Mouse (Mus musculus): ENCODE measurements around the gene 3110009E18Rik. TPM values are rescaled to one million over a fixed set of nuclear protein-coding genes. Genes with fewer than 3 reads are reported as not detected.

The 3110009E18Rik gene
- total RNA-seq, 2 experiments from 2014 or later: 3.2 to 4.8 TPM

DNA sequence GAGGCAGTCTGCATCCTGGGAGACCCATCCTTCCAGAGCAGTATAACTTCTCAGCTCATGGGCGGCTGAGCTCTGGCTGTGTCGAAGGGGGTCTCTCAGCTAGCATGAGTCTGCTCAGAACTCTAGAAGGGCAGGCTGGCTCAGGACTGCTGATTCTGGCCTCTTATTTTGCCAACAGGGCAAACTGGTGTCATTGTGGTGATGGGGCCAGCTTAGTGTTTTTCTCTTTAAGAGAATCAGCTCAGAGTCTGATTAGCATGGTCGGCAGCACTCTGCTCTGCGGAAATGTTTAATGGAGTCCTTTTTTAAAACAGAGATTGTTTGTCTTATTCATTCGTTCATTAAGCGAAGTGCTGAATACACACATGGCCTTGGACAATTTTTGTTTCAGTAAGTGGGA is 68.2 kb downstream of the 3110009E18Rik start:
- DNase-seq: no peak
- intact Hi-C loops (cut with DNase I): no loop called here

DNA sequence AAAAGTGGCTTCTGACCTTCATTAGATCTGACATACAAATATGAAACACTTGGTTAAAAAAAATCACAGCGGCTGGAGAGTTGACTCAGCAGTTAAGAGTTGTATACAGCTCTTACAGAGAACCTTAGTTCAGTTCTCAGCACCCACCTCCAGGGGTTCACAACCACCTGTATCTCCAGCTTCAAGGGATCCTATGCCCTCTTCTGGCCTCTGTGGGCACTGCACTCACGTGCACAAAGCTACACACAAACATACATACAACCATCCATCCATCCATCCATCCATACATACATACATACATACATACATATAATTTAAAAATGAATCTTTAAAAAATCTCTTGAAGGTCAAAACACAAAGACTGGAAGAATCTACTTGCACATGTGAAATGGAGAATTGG is 69.3 kb downstream of the 3110009E18Rik start:
- intact Hi-C loops (cut with DNase I): no loop called here
- DNase-seq: no peak

DNA sequence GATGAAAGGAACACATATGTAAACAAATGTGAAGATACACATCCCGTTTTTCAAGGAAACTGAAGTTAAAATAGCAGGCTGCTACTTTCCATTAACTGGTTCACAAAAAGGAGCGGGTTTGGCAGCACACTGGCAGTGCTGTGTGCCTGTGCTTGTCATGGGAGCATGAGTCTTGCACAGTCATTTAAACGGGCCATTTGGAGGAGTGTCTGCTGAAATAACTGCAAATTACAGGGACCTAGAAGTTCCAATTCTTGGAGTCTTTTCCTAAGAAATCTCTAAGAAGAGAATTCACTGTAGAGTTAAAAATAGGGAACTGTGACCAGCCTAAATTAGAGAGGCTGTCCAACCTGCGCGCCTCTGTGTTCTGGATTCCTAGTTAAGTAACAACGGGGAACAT is 70.0 kb downstream of the 3110009E18Rik start:
- intact Hi-C loops (cut with DNase I): no loop called here
- DNase-seq: no peak

DNA sequence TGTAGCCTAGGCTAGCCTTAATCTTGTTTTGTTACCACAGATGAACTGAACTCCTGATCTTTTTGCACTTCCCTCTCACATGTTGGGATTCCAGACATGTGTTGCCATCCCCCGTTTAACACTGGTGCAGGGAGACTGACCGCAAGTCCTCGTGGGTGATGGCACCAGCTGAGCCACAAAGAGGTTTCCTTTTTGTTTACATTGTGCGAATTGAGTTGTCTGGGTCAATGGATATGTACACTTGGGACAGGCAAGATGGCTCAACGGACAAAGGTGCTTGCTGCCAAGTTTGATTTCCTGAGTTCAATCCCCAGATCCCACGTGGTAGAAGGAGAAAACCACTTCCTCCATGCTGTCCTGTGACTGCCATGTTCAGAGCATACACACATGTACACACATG is 71.3 kb downstream of the 3110009E18Rik start:
- intact Hi-C loops (cut with DNase I): no loop called here
- DNase-seq: no peak

GRCm38 (mm10) chr1:120193586-120193985 is 72.6 kb downstream of the 3110009E18Rik start:
- DNase-seq: no peak
- intact Hi-C loops (cut with DNase I): no loop called here

DNA sequence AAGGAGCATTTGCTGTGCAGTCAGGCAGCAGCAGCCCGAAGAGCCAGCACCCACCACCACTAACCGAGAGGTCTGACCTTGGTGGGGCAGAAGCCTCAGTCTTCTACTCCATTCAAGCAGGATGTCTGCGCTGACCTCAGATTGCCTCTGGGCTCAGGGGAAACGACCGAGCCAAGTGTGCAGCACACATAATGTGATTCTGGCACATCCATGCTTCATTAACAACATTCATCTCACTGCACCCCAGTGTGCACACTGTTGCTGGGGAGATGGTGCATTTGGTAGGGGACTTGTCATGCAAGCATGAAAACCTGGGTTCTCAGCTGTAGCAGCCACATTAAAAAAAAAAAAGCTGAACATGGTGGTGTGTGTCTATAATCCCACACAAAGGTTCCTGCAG is 75.0 kb downstream of the 3110009E18Rik start:
- no peak for DNase-seq
- intact Hi-C loops (cut with DNase I): loop anchor here (2.0 to 5.0 kb wide), 2 partner anchors 91 to 355 kb away; no protein-coding TSS in a partner anchor

GRCm38 (mm10) chr1:120196724-120197123 is 75.7 kb downstream of the 3110009E18Rik start:
- no peak for DNase-seq
- intact Hi-C loops (cut with DNase I): loop anchor here (2.0 to 5.0 kb wide), 2 partner anchors 91 to 354 kb away; no protein-coding TSS in a partner anchor

- intact Hi-C loops (cut with DNase I): loop anchor here (2.0 to 5.0 kb wide), 2 partner anchors 90 to 354 kb away; no protein-coding TSS in a partner anchor
- peak; percentile 56 to 62 for DNase-seq
These were observed 76.2 kb downstream of the 3110009E18Rik start for GRCm38 (mm10) chr1:120197189-120197588.

GRCm38 (mm10) chr1:120198151-120198550 is 77.2 kb downstream of the 3110009E18Rik start:
- DNase-seq: no peak
- intact Hi-C loops (cut with DNase I): loop anchor here (2.0 to 5.0 kb wide), 2 partner anchors 89 to 271 kb away; no protein-coding TSS in a partner anchor

- no peak for DNase-seq
These were observed 78.0 kb downstream of the 3110009E18Rik start for GRCm38 (mm10) chr1:120198942-120199341.

DNA sequence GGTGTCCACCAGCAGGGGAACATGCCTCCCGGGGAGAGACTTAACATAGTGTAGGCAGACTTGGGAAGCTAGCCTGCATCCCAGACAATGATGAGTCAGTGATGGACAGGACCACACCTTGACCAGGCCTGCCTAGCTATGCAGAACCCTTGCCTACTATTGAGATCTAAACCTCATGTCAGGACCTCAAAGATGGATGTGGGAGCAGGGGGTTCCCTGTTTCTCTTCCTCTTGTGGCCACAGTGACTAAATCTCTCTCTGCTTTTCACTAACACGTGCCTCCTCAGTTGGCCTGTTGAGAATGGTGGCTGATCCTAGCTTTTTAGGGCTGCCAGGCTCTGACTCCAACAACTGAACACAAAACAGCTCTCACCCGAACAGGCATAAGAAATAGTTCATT is 81.6 kb downstream of the 3110009E18Rik start:
- no peak for DNase-seq
- intact Hi-C loops (cut with DNase I): no loop called here

More at GRCm38 (mm10) chr1:120198942-120199341, 78.0 kb downstream of the 3110009E18Rik start:
- intact Hi-C loops (cut with DNase I): loop anchor here (2.0 to 5.0 kb wide), 2 partner anchors 88 to 270 kb away; no protein-coding TSS in a partner anchor

DNA sequence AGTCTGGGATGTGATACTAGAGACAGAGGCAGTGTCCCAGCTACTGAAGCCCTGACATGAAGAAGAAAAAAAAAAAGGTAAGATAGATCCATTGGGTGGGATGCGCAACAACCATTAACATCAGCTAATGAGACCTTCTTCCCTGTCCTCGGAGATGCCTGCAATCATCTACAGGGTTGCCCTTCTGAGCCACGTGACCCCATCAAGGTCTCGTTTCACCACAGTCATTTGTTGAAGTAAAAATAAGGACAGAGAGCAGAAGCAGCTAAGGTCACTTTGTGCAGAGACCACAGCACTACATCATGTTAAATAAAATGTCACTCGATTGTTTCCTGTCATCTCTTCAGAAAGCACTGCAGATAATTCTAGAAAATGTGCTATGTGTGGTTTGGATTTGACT is 82.8 kb downstream of the 3110009E18Rik start:
- intact Hi-C loops (cut with DNase I): no loop called here
- no peak for DNase-seq

DNA sequence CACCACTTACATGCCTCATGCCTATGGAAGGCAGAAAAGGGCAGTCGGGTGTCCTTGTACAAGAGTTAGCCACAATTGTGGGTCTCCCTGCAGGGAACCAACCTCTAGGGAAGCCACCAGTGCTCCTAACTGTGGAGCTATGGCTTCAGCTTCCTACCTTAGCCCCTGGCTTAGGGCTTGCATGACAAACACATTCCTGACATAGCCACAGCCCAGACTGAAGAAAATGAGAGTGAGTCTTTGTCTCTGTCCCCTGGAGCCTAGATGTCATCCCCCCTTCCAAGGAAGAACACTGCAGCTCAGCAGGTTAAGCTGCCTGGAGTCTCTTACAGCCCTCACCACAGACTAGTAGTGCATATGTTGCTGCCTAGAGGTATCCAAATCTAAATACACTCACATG is 83.8 kb downstream of the 3110009E18Rik start:
- intact Hi-C loops (cut with DNase I): no loop called here
- DNase-seq: no peak

DNA sequence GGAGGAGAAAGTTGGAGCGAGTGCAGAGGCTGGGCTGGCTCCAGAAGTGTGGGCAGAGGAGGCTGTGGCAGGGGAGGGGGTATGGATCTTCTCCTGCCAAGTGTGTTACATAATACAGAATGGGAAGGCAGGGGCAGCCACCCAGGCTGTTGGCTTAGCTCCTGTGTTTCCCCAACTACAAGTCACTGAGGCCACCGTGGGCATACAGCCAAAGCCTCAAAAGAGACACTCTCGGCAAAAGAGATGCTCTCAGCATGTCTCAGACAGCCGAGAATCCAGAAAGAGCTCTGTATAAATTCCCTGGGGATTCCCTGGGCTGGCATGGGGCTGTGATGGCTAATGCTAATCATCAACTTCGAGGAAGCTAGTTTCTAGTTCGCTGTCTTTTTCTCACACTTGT is 86.6 kb downstream of the 3110009E18Rik start:
- peak in 1 of 2 experiments; percentile 20 for DNase-seq
- intact Hi-C loops (cut with DNase I): no loop called here

DNA sequence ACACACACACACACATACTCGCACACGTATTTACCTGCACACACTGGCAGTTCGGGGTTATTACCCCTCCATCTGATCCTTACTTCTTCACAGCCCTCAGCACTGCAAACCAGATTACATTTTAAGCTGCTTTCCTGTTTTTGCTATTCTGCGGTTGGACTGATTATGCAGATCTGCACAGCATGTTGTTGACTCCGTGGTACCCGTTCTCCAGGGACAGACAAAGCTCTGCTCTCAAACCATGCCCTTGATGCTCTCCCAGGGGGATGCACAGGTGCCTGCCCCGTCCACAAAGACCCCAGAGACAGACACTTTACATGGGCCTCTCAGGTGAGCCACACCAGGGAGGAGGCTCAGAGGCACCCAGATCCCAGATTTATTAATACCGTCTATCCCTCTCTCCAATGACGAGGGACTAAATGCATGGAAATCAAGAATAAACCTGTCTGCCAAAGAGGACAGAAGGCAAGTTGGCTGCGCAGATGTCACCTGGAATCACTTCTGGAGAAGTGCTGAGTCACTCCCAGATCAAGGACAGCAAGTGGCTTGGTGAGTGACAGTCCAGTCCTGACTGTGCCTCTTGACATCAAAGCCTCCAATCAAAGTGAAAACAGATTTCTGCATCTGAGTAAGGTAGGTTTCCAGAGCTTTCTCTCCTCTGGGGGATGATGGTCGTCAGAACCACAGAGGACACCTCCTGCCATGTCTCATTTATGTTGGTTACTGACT is 87.7 kb downstream of the 3110009E18Rik start:
- intact Hi-C loops (cut with DNase I): no loop called here

DNA sequence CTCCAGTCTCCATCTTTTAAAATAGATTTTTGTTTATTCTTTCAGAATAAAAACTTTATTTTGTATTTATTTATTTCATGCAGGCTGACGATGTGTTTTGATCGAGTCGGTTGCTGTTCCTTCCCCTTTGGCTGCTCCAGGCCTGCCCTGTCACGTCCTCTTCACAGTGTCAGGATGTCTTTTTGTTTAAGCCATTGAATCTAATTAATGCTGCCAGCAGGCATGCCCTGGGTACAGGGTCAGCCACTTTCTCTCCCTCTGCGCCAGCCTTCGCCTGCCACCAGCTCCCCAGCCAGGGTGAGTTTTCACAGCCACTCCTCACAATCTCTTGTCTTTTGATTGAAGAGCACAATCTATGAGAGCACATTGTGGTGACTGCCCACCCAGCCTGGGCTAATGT is 99.9 kb downstream of the 3110009E18Rik start:
- DNase-seq: no peak
- intact Hi-C loops (cut with DNase I): no loop called here

More for the DNA sequence above, 87.7 kb downstream of the 3110009E18Rik start:
- DNase-seq: no peak

DNA sequence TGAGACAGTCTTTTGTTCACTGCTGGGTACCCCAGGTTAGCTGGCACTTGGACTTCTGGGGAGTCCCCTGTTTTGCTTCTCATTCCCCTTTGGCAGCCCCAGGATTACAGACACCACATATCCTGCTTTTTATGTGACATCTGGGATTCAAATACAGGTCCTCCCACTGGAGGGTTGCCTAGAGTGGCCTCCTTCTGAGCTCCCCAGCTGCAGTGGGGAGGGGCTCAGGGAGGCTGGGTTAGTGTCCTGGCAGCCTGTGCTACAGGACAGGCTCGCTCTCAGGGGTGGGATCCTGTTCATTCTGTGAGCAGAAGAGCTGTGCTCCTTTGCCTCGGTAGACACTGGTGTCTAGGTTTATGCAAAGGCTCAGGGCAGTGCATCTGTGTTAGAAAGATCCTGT is 100.3 kb downstream of the 3110009E18Rik start:
- peak in 1 of 2 experiments; percentile 41 for DNase-seq
- intact Hi-C loops (cut with DNase I): no loop called here

- DNase-seq: no peak
- intact Hi-C loops (cut with DNase I): no loop called here
These were observed 102.6 kb downstream of the 3110009E18Rik start for GRCm38 (mm10) chr1:120223613-120224012.

- intact Hi-C loops (cut with DNase I): loop anchor here (5.0 kb wide), 1 partner anchor 47 kb away; no protein-coding TSS in a partner anchor
- DNase-seq: peak; percentile 41 to 54
These were observed 108.9 kb downstream of the 3110009E18Rik start for GRCm38 (mm10) chr1:120229723-120230471.

DNA sequence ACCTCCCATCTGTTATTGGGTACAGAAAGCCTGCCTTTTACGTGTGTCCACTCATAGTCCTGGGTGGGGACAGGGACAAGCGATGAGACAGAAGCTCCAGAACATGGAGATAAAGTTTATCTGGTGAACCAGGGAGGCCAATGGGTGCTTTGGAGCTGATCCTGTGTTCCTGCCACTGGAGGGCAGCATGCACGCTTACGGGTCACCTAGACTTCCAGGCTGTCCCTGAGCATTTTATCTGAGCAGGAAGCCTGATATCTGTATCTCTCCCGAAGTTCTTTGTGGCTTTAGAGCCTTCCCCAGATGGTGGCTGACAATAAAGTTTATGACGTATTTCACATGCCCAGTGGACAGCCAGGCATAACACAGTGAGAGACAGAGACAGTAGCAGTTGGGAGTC is 110.3 kb downstream of the 3110009E18Rik start:
- intact Hi-C loops (cut with DNase I): loop anchor here (5.0 kb wide), 1 partner anchor 46 kb away; no protein-coding TSS in a partner anchor
- DNase-seq: no peak

- intact Hi-C loops (cut with DNase I): loop anchor here (5.0 kb wide), 1 partner anchor 45 kb away; no protein-coding TSS in a partner anchor
These were observed 111.2 kb downstream of the 3110009E18Rik start for GRCm38 (mm10) chr1:120232170-120232569.

More at GRCm38 (mm10) chr1:120232170-120232569, 111.2 kb downstream of the 3110009E18Rik start:
- no peak for DNase-seq

All from gastrocnemius, postnatal 36 days (tissue).